Mouse (Mus musculus): ENCODE results near the gene Kmt2d. TPM values are rescaled to one million over a fixed set of nuclear protein-coding genes. Genes with fewer than 3 reads are reported as not detected.

The Kmt2d gene
- polyA plus RNA-seq, 1 experiment from 2014 or later: 5.1 TPM

GRCm38 (mm10) chr15:98883661-98884060, 12.7 kb upstream of the Kmt2d start:
- no peak for ATAC-seq (ENCODE audit: low FRiP score, low TSS enrichment)
- Histone ChIP-seq H3K36me3 (ENCODE audit: control insufficient read depth, insufficient read depth, low read length) (no peaks in the 10 kb centered on the region), H3K27ac (replicated peaks) (no peak overlapping the region), H3K4me3 (ENCODE audit: low read depth, low read length) (no peak overlapping the region), H3K9ac (ENCODE audit: low read length) (no peak overlapping the region), H3K4me1 (replicated peaks; ENCODE audit: control insufficient read depth, insufficient read depth) (0 out of 2 replicates have a peak, but pooled peaks cover 3% of the 10 kb centered on the region), H3K9me3 (ENCODE audit: control insufficient read depth, low read length) (no peaks in the 10 kb centered on the region), H3K27me3 (ENCODE audit: control insufficient read depth, insufficient read depth, low read length) (no peaks in the 10 kb centered on the region), H3K4me2 (replicated peaks; ENCODE audit: low read depth) (no peak overlapping the region)
- no peak for DNase-seq (ENCODE audit: low spot score)
- no peak for TF ChIP-seq EP300 (optimal IDR thresholded peaks at IDR 0.05)
- TF ChIP-seq CTCF (IDR thresholded peaks at IDR 0.05; ENCODE audit: low read depth): no peak

- Histone ChIP-seq H3K9me3 (ENCODE audit: control insufficient read depth, low read length) (no peaks in the 10 kb centered on the region), H3K4me1 (replicated peaks; ENCODE audit: control insufficient read depth, insufficient read depth) (0 out of 2 replicates have a peak, but pooled peaks cover 3% of the 10 kb centered on the region), H3K4me3 (ENCODE audit: low read depth, low read length) (peak overlapping the region; percentile 60), H3K27ac (replicated peaks) (no peak overlapping the region), H3K9ac (ENCODE audit: low read length) (no peak overlapping the region), H3K4me2 (replicated peaks; ENCODE audit: low read depth) (peak overlapping the region; percentile 76), H3K27me3 (ENCODE audit: control insufficient read depth, insufficient read depth, low read length) (no peaks in the 10 kb centered on the region), H3K36me3 (ENCODE audit: control insufficient read depth, insufficient read depth, low read length) (no peaks in the 10 kb centered on the region)
- DNase-seq (ENCODE audit: low spot score) (no peak), ATAC-seq (ENCODE audit: low FRiP score, low TSS enrichment) (0 out of 2 replicates have a peak, but pooled peaks have one; percentile 1)
- 5% methylated on average over 5 of the region's 5 CpGs for WGBS
- TF ChIP-seq EP300 (optimal IDR thresholded peaks at IDR 0.05) (no peak), CTCF (IDR thresholded peaks at IDR 0.05; ENCODE audit: low read depth) (no peak)
Observed at GRCm38 (mm10) chr15:98881656-98882008, 10.6 kb upstream of the Kmt2d start.

- Histone ChIP-seq H3K9ac (ENCODE audit: low read length) (peak overlapping the region; percentile 66), H3K4me1 (replicated peaks; ENCODE audit: control insufficient read depth, insufficient read depth) (0 out of 2 replicates have a peak, but pooled peaks cover 3% of the 10 kb centered on the region), H3K36me3 (ENCODE audit: control insufficient read depth, insufficient read depth, low read length) (no peaks in the 10 kb centered on the region), H3K27me3 (ENCODE audit: control insufficient read depth, insufficient read depth, low read length) (no peaks in the 10 kb centered on the region), H3K4me2 (replicated peaks; ENCODE audit: low read depth) (peak overlapping the region; percentile 76), H3K27ac (replicated peaks) (peak overlapping the region; percentile 78), H3K9me3 (ENCODE audit: control insufficient read depth, low read length) (no peaks in the 10 kb centered on the region), H3K4me3 (ENCODE audit: low read depth, low read length) (peak overlapping the region; percentile 60)
- TF ChIP-seq EP300 (optimal IDR thresholded peaks at IDR 0.05) (no peak), CTCF (IDR thresholded peaks at IDR 0.05; ENCODE audit: low read depth) (peak; percentile 58)
- peak; percentile 97 for DNase-seq (ENCODE audit: low spot score)
- WGBS: under 1% methylated on average over 42 of the region's 48 CpGs
- peak; percentile 96 for ATAC-seq (ENCODE audit: low FRiP score, low TSS enrichment)
Observed at GRCm38 (mm10) chr15:98880978-98881655, 10.1 kb upstream of the Kmt2d start.

- Histone ChIP-seq H3K9ac (ENCODE audit: low read length) (no peak overlapping the region), H3K27me3 (ENCODE audit: control insufficient read depth, insufficient read depth, low read length) (no peaks in the 10 kb centered on the region), H3K4me3 (ENCODE audit: low read depth, low read length) (no peak overlapping the region), H3K36me3 (ENCODE audit: control insufficient read depth, insufficient read depth, low read length) (no peaks in the 10 kb centered on the region), H3K4me1 (replicated peaks; ENCODE audit: control insufficient read depth, insufficient read depth) (0 out of 2 replicates have a peak, but pooled peaks cover 3% of the 10 kb centered on the region), H3K9me3 (ENCODE audit: control insufficient read depth, low read length) (no peaks in the 10 kb centered on the region), H3K27ac (replicated peaks) (no peak overlapping the region), H3K4me2 (replicated peaks; ENCODE audit: low read depth) (no peak overlapping the region)
- DNase-seq (ENCODE audit: low spot score): peak; percentile 49
- TF ChIP-seq EP300 (optimal IDR thresholded peaks at IDR 0.05) (no peak), CTCF (IDR thresholded peaks at IDR 0.05; ENCODE audit: low read depth) (peak; percentile 89)
- ATAC-seq (ENCODE audit: low FRiP score, low TSS enrichment): no peak
- 11% methylated on average over 3 of the region's 3 CpGs for WGBS
Observed at GRCm38 (mm10) chr15:98877331-98877730, 6.3 kb upstream of the Kmt2d start.

DNA sequence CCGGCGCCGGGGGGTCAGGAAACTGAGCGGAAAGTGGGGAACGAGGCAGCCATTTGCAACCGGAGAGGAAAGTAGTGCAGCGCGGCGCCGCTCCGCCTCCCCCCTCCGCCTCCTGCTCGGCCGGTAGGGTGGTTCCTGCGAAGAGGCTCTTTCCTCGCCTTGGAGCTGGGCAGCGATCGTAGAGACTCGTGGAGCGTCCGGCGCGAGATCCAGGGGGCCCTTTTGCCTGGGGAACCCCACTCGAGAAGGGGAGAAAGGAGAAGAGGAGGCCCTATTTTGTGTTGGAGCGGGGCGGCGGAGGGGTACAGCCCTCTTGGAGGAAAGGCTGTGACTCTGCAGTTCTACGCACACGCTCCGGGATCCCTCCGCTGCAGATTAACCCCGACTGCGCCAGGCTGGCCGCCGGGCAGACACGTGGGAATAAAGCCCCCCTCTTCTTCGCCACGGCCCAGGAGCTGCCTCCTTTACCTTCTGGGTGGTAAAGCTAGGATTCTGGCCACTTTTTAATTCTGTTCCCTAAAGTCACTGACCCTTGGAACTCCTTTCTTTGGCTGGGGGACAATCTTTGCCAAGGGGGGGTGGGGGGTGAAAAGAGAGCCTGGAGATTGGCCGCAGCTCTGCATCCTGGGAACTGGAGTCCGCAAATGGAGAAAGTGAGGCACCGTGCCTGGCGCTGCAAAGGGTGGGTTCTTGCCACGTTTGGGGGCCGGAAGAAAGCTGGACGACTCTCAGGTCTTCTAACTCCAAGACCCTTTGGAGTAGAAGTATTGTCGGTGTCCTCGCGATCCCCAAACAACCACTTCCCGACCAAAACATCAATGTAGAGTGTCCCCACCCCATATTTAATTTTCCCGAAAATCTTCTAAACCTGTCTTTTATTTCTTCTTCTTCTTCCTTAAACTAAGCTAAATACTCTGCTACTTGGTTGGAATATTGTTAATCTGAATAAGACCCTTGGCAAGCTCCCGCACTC, 1.2 kb upstream of the Kmt2d start:
- no peaks in the 10 kb centered on the region for H3K27me3 ChIP-seq (ENCODE audit: control insufficient read depth, insufficient read depth, low read length)
- H3K9ac ChIP-seq (ENCODE audit: low read length): peak overlapping the region; percentile 99
- ATAC-seq (ENCODE audit: low FRiP score, low TSS enrichment) (peak; percentile 85), DNase-seq (ENCODE audit: low spot score) (peak; percentile 93)
- H3K4me1 ChIP-seq (replicated peaks; ENCODE audit: control insufficient read depth, insufficient read depth): peaks cover 16% of the 10 kb centered on the region
- WGBS: 1% methylated on average over 50 of the region's 51 CpGs
- no peaks in the 10 kb centered on the region for H3K36me3 ChIP-seq (ENCODE audit: control insufficient read depth, insufficient read depth, low read length)
- peak overlapping the region; percentile 94 for H3K4me2 ChIP-seq (replicated peaks; ENCODE audit: low read depth)
- H3K27ac ChIP-seq (replicated peaks): peak overlapping the region; percentile 98
- H3K4me3 ChIP-seq (ENCODE audit: low read depth, low read length): peak overlapping the region; percentile 100
- TF ChIP-seq EP300 (optimal IDR thresholded peaks at IDR 0.05) (no peak), CTCF (IDR thresholded peaks at IDR 0.05; ENCODE audit: low read depth) (no peak; the same call in 1 of the 2 replicates)
- H3K9me3 ChIP-seq (ENCODE audit: control insufficient read depth, low read length): no peaks in the 10 kb centered on the region
